Mouse (Mus musculus) effector memory CD4-positive, alpha-beta T cell, adult 7 months (primary cell): ENCODE data around the gene Sub1. TPM values are rescaled to one million over a fixed set of nuclear protein-coding genes. Genes with fewer than 3 reads are reported as not detected.

Source experiments
- polyA plus RNA-seq: library from polyadenylated mRNA; unstranded; fragments of 100-300 nt; shearing (Covaris generic); gene quantifications from one replicate; pipeline ENCODE4 v1.2.1, GENCODE M21; 2017

Sub1 gene
- 960 TPM for polyA plus RNA-seq

DNA sequence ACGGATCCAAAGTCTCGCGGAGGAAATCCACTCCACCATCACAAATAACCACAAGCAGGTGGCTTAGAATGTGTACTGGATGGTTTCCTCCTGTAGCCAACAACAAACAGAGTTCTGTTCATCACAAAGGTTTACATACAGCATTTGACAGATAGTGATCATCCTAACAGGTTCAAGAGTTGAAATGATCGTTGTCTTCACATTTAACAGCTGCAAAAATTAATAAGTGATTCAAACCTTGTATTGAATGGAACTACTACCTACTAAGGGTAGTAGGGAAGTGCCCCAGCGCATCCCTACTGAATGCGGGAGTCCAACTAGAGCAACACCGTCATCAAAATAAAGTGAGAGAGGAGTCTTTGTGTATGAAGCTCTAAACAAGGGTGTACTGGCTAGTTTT, at the start of gene Sub1:
TSS of gene Sub1 (minus strand) at position 101 of the 400 bp plus-strand sequence.

Other genes with a start within 250 kb of the Sub1 start
- gene Npr3, start 89.7 kb downstream of the Sub1 start, polyA plus RNA-seq, result not detected
- gene Zfr, start 120.8 kb upstream of the Sub1 start, polyA plus RNA-seq, result 152 TPM
- 92.8 TPM for gene Mtmr12, start 208.0 kb upstream of the Sub1 start, polyA plus RNA-seq